Mouse (Mus musculus) lung, postnatal 25 days (tissue): ENCODE measurements around the gene Gm14851.
"Not testable (repeated sequence)": the region's sequence is repeated elsewhere in the genome, so short reads cannot be mapped to it uniquely, and the experiment has no call there.

Source experiments
- DNase-seq: peaks from one replicate; pipeline ENCODE4 v3.0.0; 2022; ENCODE audit warnings: low spot score

The Gm14851 gene

DNA sequence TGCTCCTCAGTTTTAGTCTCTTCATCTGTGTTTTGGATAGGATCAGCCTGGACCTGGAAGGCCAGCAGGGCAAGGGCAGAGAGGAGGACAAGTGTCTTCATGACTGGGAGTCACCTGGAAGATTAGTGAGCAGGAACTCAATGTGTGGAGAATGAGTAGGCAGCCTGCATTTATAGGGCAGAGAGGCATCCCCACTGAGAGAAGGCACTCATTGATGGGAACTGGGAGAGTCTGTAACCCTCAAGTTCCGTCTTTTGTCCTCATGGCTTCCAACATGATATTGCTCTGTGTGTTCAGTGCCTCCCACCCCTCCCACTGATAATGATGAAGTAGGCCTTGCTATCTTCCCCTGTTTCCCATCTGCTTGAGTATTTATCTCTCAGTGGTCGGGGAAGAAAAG lies at the start of gene Gm14851:
Gm14851 (minus strand) TSS at position 101 of the 400 bp plus-strand sequence.
- not testable (repeated sequence) for DNase-seq

DNA sequence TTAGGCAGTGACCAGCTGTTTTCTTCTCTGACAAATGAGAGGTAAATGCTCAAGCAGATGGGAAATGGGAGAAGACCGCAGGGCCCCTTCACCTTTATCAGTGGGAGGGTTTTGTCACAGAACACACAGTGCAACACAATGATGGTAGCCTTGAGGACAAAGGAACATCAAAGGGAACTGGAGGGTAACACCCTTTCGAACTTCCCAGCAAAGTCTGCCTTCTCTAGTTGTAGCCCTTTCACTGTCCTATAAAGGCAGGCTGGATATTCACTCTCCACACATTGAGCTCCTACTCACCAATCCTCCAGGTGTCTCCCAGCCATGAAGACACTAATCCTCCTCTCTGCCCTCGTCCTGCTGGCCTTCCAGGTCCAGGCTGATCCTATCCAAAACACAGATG lies 38.5 kb upstream of the Gm14851 start, which contains the start of gene Defa30:
Defa30 (plus strand) TSS at position 301 of the 400 bp plus-strand sequence.
- not testable (repeated sequence) for DNase-seq

DNA sequence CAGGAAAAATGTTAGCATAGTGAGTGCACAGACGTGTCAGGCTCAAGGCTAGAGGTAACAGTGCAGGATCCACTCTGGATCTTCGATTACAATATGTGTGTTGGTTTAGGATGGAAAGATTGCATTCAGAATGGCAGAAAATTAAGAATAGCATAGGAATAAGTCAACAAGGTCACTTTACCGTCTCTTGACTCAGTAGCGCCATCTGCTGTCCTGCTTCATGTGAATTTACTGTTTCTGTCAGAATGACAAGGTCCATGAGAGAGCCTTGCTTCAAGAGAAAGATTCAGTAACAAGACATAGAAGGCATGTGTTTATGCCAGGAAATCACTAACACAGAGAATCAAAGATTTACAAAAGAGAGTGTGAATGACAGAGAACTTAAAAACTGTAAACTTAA lies 2.7 kb downstream of the Gm14851 start:
- no peak for DNase-seq

DNA sequence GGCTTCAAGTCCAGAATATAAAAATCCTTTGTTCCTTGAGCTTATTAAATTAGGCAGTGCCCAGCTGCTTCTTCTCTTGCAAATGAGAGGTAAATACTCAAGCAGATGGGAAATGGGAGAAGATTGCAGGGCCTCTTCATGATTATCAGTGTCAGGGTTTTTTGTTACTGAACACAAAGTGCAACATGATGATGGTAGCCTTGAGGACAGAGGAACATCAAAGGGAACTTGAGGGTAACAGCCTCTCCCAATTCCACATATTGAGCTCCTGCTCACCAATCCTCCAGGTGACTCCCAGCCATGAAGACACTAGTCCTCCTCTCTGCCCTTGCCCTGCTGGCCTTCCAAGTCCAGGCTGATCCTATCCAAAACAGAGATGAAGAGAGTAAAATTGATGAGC lies 11.7 kb downstream of the Gm14851 start, which contains the start of gene Defa25:
Defa25 (plus strand) TSS at position 301 of the 400 bp plus-strand sequence.
- not testable (repeated sequence) for DNase-seq

DNA sequence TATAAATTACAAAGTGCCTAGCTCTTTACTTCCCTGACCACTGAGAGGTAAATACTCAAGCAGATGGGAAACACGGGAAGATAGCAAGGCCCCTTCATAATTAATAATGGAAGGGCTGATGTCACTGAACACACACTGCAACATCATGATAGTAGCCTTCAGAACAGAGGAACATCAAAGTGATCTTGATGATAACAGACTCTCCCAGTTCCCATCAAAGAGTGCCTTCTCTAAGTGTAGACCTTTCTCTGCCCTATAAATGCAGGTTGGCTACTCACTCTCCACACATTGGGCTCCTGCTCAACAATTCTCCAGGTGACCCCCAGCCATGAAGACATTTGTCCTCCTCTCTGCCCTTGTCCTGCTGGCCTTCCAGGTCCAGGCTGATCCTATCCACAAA lies 31.1 kb downstream of the Gm14851 start, which contains the start of gene Defa35:
Defa35 (plus strand) TSS at position 301 of the 400 bp plus-strand sequence.
- not testable (repeated sequence) for DNase-seq

DNA sequence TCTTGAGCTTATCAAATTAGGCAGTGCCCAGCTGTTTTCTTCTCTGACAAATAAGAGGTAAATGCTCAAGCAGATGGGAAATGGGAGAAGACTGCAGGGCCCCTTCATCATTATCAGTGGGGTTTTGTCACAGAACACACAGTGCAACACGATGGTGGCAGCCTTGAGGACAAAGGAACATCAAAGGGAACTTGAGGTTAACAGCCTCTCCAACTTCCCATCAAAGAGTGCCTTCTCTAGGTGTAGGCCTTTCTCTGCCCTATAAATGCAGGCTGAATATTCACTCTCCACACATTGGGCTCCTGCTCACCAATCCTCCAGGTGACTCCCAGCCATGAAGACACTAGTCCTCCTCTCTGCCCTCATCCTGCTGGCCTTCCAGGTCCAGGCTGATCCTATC lies 41.1 kb downstream of the Gm14851 start, which contains the start of gene Defa23:
Defa23 (plus strand) TSS at position 301 of the 400 bp plus-strand sequence.
- not testable (repeated sequence) for DNase-seq
